Mouse (Mus musculus) induced T-regulatory cell, adult 2 months (primary cell): ENCODE measurements around the gene Casp7.

ENCODE experiments used
- DNase-seq: peaks from one replicate; pipeline ENCODE4 v3.0.0-alpha.2; 2012; ENCODE audit warnings: low read depth

Casp7 gene

DNA sequence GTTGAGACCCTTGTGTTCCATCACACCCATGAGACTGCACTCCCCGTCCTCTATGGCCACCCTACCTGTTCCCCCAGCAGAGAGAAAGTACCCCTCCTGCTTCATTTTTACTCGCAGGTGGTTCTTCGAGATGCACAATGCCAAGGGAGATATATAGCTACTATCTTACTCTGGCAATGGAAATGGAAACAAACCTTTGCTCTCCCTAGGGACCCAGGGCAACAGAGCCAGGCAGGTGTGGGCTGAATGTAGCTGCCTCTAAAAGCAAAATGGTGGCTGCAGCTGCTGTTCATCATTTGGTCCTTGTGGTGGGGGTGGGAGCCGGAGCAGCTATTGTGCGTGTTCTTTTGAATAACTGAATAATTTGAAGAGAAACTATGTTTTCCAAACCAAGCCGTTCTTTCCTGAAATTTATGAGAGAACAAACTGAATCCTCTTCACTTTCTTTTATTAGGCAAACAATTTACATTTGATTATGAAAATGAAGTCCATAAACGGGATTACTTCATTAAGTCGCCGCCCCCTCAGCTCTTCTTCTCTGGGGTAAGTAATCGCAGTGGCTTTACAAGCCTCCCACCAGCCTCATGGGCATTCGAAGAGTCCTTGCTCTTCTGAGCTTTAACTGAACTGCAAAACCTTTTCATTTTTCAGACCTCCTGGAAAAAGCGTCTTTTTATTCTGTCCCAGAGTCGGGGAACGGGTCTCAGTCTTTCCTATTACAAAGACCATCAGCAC is 73.5 kb downstream of the Casp7 start:
- no peak for DNase-seq

DNA sequence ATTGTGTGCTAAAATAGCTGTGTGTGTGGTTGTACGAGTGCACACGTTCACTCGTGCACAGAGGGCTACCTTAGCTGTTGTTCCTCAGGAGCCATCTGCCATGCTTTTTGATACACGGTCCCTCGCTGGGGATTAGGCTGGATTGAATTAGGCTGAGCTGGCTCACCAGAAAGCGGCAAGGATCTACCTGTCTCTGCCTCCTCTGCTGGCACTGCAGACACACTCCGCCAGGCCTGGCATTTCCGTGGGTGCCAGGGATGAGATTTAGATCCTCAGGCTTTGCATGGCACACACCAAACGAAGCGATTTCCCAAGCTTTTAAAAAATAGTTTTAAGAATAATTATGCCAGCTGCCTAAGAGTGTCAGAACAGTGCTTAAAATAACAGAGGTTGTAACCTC is 75.0 kb downstream of the Casp7 start:
- DNase-seq: no peak

DNA sequence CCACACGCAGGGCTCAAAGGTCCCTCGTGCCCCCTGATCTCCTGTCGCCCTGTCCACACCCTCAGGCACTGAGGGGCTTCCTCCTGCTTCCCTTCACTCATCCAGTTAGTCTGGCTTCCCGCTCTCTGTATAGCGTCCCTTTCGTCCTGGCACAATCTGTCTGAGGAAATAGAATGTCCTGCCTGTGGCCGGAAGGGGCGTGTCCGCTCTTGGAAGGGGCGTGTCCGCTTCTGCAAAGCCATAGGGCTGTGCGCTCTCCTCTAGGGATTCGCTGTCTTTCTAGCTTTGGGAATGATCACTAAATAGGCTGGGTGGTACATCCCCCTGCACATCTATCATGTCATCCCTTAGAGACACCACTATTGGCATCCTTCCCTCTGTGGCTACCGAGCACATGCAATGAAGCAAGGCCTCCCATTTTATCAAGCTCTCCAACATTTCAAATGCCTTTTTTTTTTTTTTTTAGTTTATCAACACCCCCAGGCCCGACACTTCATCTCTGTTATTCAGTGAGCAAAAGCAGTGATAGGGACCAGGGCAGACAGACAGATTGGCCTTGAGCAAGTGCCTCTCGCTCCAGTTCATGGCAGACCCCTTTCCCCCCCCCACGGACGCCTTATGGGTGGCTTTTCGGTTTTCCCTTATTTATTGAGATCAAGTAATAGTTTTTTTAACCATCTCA is 78.1 kb downstream of the Casp7 start:
- peak; percentile 42 for DNase-seq

DNA sequence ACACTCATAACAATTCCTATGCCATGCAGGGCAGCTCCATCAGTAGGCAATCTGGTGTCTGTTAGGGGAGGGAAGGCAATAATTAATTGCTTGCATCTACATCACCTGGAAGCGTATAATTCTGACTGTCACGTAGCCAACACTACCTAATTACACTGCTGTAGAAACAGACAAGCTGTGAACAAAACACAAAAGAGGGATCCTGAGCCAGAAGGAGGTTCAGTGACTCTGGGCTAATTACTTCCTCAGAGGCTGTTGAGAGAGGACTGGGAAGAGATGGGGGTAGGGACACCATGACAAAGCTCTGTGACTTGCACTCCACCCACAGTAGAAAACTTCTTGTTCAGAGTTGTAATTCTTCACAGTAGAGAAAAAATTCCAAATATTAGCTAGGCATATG is 79.6 kb downstream of the Casp7 start:
- DNase-seq: no peak

DNA sequence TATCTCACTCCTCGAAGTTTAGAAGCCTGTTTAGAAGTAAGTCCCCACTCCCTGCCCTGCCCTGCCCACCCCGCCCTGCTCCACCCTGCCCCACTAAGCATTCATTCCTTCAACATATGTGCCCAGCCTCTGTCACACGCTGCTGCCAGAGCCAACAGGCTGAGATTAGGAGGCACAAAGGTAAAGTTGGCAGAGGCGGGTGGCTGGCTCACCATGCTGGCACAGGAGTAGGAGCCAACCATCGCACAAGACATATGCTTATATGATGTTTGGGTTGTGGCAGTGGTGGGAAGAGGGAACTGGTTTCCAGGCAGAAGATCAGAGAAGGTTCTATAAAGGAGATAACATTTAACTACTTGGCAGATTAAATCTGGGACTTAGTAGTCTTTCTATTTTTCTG is 80.3 kb downstream of the Casp7 start:
- no peak for DNase-seq

DNA sequence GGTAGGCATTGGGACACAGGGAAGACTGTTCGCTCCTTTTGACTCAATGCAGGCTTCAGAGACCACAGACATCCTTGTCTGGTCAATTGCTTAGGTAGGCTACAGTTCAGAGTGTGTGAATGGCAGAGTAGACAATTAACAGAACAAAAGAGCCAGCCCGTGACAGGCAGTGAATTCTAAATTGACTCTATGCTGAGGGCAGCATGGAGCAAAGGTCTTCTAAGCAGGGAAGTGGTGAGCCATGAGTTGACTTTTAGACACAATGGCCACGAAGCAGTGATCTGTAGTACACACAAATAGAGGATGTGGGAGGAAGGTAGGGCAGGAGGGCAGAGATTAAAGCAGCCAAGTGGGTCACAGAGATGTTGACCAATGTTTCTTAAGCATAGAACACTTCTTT is 80.9 kb downstream of the Casp7 start:
- no peak for DNase-seq

DNA sequence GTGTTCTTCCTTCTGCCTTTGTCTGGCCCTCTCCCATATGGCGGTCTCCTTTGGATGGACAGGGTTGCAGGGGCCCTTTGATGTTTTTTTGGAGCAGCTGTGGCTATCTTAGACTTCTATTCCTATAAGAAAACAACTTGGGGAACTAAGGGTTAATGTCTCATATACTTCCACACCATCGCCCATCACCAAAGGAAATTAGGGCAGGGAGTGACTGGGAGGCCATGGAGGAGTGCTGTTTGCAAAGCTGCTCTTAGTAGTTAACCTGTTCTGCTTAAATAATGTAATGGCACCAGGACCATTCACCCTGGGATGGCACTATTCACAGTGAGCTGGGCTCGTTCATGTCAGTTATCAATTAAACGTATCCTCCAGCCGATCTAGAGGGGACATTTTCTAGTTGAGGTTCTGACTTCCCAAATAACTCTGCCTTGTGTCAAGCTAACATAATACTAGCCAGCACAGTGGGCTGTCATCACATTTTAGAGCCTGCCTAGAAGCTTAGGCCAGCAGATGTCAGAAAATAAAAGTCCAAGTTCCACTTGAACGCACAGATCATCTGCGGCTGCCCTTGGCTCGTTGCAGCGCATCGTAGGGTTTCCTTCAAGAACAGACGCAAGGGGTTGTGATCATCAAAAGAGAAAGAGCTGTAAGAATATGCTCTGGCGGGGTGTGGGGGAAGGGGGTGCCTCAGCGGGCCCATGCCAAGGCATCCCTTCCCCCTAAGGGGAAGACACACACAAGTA is 87.9 kb downstream of the Casp7 start:
- DNase-seq: no peak

DNA sequence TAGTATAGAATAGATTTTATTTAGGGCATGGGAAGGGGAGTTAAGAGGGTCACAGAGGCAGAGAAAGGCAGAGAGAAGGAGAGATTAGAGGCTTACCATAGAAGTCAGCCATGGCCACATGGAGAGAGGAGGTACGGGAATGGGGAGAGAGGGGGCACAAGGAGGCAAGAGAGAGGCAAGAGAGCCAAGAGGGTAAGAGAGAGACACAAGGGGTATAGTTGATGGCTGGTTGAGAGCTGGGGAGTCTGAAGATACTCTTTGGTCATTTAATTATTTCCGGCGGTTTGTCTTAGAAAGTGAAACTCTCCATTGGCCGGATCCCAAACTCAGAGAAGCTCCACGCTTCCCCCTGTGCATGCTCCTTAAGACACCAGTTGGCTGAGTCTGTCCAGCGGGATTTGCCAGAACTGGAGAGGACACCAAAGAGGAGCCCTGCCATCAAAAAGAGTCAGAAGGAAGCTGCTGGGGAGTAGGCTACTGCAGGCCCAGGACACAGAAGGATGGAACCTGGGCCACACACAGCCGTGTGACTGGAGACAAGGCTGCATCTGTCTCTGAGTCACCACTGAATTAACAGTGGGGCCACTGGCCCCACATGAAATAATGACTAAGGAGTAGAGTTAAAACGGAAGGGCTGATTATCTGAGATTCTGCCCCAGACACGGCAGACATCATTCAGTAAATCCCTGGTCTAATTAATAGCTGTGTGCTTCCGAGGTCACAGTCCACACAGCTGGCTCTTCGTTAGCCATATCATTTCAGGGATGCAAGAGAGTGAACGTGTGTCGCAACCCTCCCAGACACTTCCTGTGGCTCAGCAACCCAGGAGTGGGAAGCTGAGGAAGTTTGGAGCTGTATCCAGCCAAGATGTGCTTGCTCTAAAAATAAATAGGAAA is 88.7 kb downstream of the Casp7 start:
- DNase-seq: no peak

DNA sequence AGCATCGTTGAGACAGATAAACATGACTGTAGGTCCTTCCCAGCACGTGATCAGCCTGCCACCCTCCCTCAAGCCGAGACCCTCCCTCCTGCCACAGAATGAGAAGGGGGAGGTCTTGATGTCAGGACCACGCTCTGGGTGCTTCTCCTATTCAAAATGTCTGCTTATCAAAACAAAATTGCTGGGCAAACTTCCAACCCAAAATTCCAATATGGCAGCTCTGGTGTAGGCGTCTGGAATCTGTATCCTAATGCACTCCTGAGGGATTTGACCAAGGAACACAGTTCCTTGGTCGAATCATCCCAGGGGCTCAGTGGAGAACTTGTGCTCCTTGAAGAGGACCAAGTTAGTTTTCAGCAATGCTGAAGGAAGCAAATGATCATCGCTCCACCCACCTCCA is 90.0 kb downstream of the Casp7 start:
- no peak for DNase-seq

DNA sequence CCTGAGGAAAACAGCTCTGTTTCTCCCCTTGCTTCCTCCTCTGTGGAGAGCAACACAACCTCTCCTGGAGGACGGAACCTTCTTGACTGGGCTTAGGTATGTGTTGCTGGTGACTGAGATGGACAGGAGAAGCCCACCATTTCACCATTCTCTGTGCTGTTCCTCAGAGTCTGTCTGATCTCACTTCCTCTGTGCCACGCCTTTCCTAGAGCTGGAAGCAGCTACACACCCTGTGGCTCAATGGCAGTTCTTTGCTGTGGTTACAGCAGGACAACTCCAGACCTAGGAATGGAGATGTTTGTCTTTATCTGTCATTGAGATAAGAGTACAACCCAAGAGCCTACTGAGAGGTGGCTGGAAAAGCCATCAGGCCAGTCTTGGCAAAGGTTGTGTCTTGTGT is 90.4 kb downstream of the Casp7 start:
- no peak for DNase-seq

DNA sequence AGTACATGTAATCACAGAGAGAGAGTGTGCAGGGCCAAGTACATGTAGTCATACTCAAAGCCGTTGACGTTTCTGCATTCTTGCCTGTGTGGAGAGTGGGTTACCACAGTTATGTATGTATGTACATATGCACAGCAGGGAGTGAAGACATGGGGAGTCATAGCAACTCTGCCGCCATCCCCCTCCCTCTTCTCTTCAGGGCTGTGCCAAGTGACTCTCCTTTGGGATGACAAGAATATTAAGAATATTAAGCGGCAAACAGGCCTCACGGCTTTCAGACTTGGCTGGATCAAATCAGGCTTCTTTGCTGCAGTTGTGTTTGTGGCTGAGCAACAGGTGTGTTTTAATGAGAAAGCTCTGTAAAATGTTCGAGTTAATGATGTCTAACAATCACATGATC is 92.7 kb downstream of the Casp7 start:
- DNase-seq: no peak
